Mouse (Mus musculus) telencephalon, adult 2 months (tissue): Measurements from ENCODE around the gene Trem3.
A peak's percentile ranks its signal among the peaks of the same experiment; 100 is the strongest.

Experiments used
- DNase-seq: peaks from one replicate; pipeline ENCODE4 v3.0.0-alpha.2; 2011; ENCODE audit warnings: low read depth, low spot score

Gene Trem3

DNA sequence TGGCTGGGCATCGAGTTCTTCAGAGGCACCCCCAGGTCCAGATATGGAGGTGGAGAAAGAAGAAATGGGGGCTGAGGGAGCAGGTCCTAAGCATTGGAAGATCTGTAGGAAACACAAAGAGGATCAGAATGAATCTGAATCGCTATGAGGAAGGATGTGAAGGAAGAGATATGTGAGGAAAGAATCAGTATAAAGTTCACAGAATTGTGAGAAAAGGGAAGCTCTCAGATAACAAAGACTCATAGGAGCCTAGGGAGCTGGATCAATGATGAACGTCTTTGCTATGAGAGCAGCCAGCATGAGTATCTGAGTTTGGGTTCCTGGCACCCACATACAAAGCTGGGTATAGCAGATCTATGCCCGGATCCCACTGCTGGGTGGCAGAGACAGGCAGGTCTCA lies 22.3 kb downstream of the Trem3 start:
- no peak for DNase-seq

GRCm38 (mm10) chr17:48272158-48272557 lies 24.6 kb downstream of the Trem3 start:
- no peak for DNase-seq

- no peak for DNase-seq
Measured at GRCm38 (mm10) chr17:48272598-48272997, 25.0 kb downstream of the Trem3 start.

GRCm38 (mm10) chr17:48274098-48274497 lies 26.5 kb downstream of the Trem3 start:
- no peak for DNase-seq

- DNase-seq: peak; percentile 57
Measured at GRCm38 (mm10) chr17:48274885-48275284, 27.3 kb downstream of the Trem3 start.

- DNase-seq: no peak
Measured at GRCm38 (mm10) chr17:48275736-48276135, 28.2 kb downstream of the Trem3 start.

GRCm38 (mm10) chr17:48278381-48278780 lies 30.8 kb downstream of the Trem3 start:
- DNase-seq: peak; percentile 29

- DNase-seq: no peak
Measured at GRCm38 (mm10) chr17:48279002-48279401, 31.4 kb downstream of the Trem3 start.

GRCm38 (mm10) chr17:48280943-48281738 lies 33.6 kb downstream of the Trem3 start:
- no peak for DNase-seq

GRCm38 (mm10) chr17:48281739-48282085 lies 34.1 kb downstream of the Trem3 start:
- no peak for DNase-seq

GRCm38 (mm10) chr17:48286765-48287164 lies 39.2 kb downstream of the Trem3 start:
- DNase-seq: peak; percentile 10

- no peak for DNase-seq
Measured at GRCm38 (mm10) chr17:48287276-48287675, 39.7 kb downstream of the Trem3 start.

- no peak for DNase-seq
Measured at GRCm38 (mm10) chr17:48293500-48294194, 46.1 kb downstream of the Trem3 start.

DNA sequence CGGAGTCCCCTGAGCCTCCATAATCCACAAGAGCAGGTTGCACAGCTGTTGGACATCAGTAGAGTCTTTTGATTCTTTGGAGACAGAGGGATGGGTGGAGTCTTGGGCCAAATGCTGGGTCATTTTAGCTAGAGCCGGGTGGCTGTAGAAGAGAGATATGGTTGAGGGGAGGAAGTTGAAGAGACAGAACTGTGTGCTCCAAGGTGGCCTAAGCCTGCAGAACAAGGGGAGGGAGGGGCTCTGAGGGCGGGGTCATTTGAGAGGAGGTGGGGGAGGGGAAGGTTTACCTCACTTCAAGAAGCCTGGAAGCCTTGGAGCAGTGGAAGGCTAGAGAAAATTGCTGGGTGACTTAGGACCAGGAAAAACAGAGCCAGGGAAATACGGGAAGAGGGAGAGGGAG lies 51.6 kb downstream of the Trem3 start, which contains the start of gene Treml2:
TSS of gene Treml2 (plus strand) at position 296 of the 400 bp plus-strand sequence.
- DNase-seq: no peak

- DNase-seq: no peak
Measured at GRCm38 (mm10) chr17:48299756-48300155, 52.2 kb downstream of the Trem3 start.

GRCm38 (mm10) chr17:48300199-48300598 lies 52.6 kb downstream of the Trem3 start:
- no peak for DNase-seq

GRCm38 (mm10) chr17:48300861-48301260 lies 53.3 kb downstream of the Trem3 start:
- no peak for DNase-seq

GRCm38 (mm10) chr17:48301792-48302191 lies 54.2 kb downstream of the Trem3 start:
- no peak for DNase-seq
